Mouse (Mus musculus) megakaryocyte, embryonic 14.5 days (primary cell): ENCODE measurements at regions not wholly inside any gene's neighbourhood (a gene's known extent, or its start where the extent isn't known, plus 50 kb on each side); places are given as distances from the start of the nearest gene placed in this dataset.

ENCODE experiments used
- FLI1 ChIP-seq: IDR thresholded peaks from 2 replicates; pipeline ENCODE4 v1.6.1; 2012; ENCODE audit warnings: low read length, inconsistent platforms, mixed read lengths
- GATA1 ChIP-seq: IDR thresholded peaks from 3 replicates; pipeline ENCODE4 v1.6.1; 2012; ENCODE audit warnings: mixed read lengths, low read length, inconsistent platforms, borderline replicate concordance

- no peak for TF ChIP-seq FLI1
- TF ChIP-seq GATA1, result no peak
Observed at GRCm38 (mm10) chr6:33117877-33118276, 57.8 kb upstream of the Chchd3 start.
